Mouse (Mus musculus) thymus, postnatal 10 days (tissue): ENCODE results near the gene Mcpt9.
"Not testable (repeated sequence)": the region's sequence is repeated elsewhere in the genome, so short reads cannot be mapped to it uniquely, and the experiment has no call there.

ENCODE experiments used
- DNase-seq, 2 experiments: peaks; one replicate each; pipeline ENCODE4 v3.0.0; 2021; ENCODE audit warnings: low spot score in 2 of 2

Mcpt9 gene

GRCm38 (mm10) chr14:56030395-56030794 lies at the start of gene Mcpt9:
Gene Mcpt9 (minus strand): TSS chr14:56030495.
- DNase-seq: not testable (repeated sequence)

- DNase-seq: not testable (repeated sequence)
These were observed 31.9 kb upstream of the Mcpt9 start, which contains the start of gene Mcpt4 for GRCm38 (mm10) chr14:56062213-56062612. Gene Mcpt4 (minus strand): TSS chr14:56062313.

GRCm38 (mm10) chr14:56057722-56058121 lies 27.4 kb upstream of the Mcpt9 start:
- no peak for DNase-seq

- no peak for DNase-seq
These were observed 25.1 kb upstream of the Mcpt9 start for GRCm38 (mm10) chr14:56055408-56055807.

- DNase-seq: not testable (repeated sequence)
These were observed 11.5 kb upstream of the Mcpt9 start, which contains the start of gene Mcpt2 for GRCm38 (mm10) chr14:56041792-56042191. Gene Mcpt2 (plus strand): TSS chr14:56042041.

- no peak for DNase-seq
These were observed 4.1 kb upstream of the Mcpt9 start for GRCm38 (mm10) chr14:56034433-56034832.

GRCm38 (mm10) chr14:56021305-56021704 lies 9.0 kb downstream of the Mcpt9 start:
- DNase-seq: not testable (repeated sequence)

- DNase-seq: no peak
These were observed 10.8 kb downstream of the Mcpt9 start for GRCm38 (mm10) chr14:56019446-56019845.

- not testable (repeated sequence) for DNase-seq
These were observed 12.6 kb downstream of the Mcpt9 start, which contains the start of gene Mcpt1 for GRCm38 (mm10) chr14:56017671-56018070. Gene Mcpt1 (plus strand): TSS chr14:56017971.

- DNase-seq: no peak
These were observed 16.4 kb downstream of the Mcpt9 start for GRCm38 (mm10) chr14:56013924-56014323.

- DNase-seq: no peak
These were observed 17.1 kb downstream of the Mcpt9 start for GRCm38 (mm10) chr14:56013147-56013546.

- DNase-seq: not testable (repeated sequence)
These were observed 42.8 kb downstream of the Mcpt9 start for GRCm38 (mm10) chr14:55987464-55987863.
